Mouse (Mus musculus): ENCODE results near the gene Nckap5.

- no peak for TF ChIP-seq POLR2A (IDR thresholded peaks at IDR 0.05; ENCODE audit: insufficient read depth, low read depth, low read length)
- TF ChIP-seq CTCF (IDR thresholded peaks at IDR 0.05; ENCODE audit: insufficient read depth, low read depth, low read length): no peak
Measured at GRCm38 (mm10) chr1:126642751-126643150, 187.8 kb downstream of the Nckap5 start.
